Mouse (Mus musculus) heart, embryonic 12.5 days (tissue): ENCODE data around the gene Lamb1. TPM values are rescaled to one million over a fixed set of nuclear protein-coding genes. Genes with fewer than 3 reads are reported as not detected.
A peak's percentile ranks its signal among the peaks of the same experiment; 100 is the strongest.

ENCODE experiments used
- ATAC-seq: fragments of 200-750 bp; cut with Nextera tagmentation; 2 replicates; pipeline ENCODE4 v1.8.0; 2017; ENCODE audit warnings: moderate TSS enrichment, moderate library complexity; ENCODE audit not compliant: insufficient number of reproducible peaks, low FRiP score
- H3K27ac ChIP-seq: fragments of 300-500 bp; sonication (generic); 2 replicates; pipeline ENCODE4 v1.5.1; 2016; ENCODE audit warnings: mild to moderate bottlenecking, moderate library complexity; ENCODE audit not compliant: poor library complexity, severe bottlenecking
- H3K27me3 ChIP-seq: fragments of 300-500 bp; sonication (generic); replicated peaks from 2 replicates; pipeline ENCODE4 v1.6.1; 2016; ENCODE audit warnings: mild to moderate bottlenecking, moderate library complexity
- H3K36me3 ChIP-seq: fragments of 300-500 bp; sonication (generic); 2 replicates; pipeline ENCODE4 v1.6.1; 2016; ENCODE audit warnings: mild to moderate bottlenecking, moderate library complexity
- H3K4me1 ChIP-seq: fragments of 300-500 bp; sonication (generic); replicated peaks from 2 replicates; pipeline ENCODE4 v1.6.1; 2016; ENCODE audit warnings: mild to moderate bottlenecking
- H3K4me2 ChIP-seq: fragments of 300-500 bp; sonication (generic); 2 replicates; pipeline ENCODE4 v1.6.1; 2016; ENCODE audit warnings: mild to moderate bottlenecking, moderate library complexity
- H3K4me3 ChIP-seq: fragments of 300-500 bp; sonication (generic); 2 replicates; pipeline ENCODE4 v1.5.1; 2016; ENCODE audit warnings: mild to moderate bottlenecking
- H3K9ac ChIP-seq: fragments of 300-500 bp; sonication (generic); 2 replicates; pipeline ENCODE4 v1.6.1; 2016; ENCODE audit warnings: mild to moderate bottlenecking, moderate library complexity
- H3K9me3 ChIP-seq: fragments of 300-500 bp; sonication (generic); replicated peaks from 2 replicates; pipeline ENCODE4 v1.6.1; 2016; ENCODE audit warnings: mild to moderate bottlenecking, moderate library complexity
- WGBS: fragments of 180-500 bp; shearing (Covaris S2); methylation state at CpG from one replicate; pipeline ENCODE4 v1.1.7; 2016; 5-methylcytosine and 5-hydroxymethylcytosine counted together
- polyA plus RNA-seq: library from polyadenylated mRNA; unstranded; fragments of >200 nt; fragmentation: Nextera tagmentation; extraction: Ambion mirVana; gene quantifications from 2 replicates; pipeline ENCODE4 v1.2.1, GENCODE M21; 2016

The Lamb1 gene
- polyA plus RNA-seq, 1 experiment from 2014 or later, result 127 TPM

DNA sequence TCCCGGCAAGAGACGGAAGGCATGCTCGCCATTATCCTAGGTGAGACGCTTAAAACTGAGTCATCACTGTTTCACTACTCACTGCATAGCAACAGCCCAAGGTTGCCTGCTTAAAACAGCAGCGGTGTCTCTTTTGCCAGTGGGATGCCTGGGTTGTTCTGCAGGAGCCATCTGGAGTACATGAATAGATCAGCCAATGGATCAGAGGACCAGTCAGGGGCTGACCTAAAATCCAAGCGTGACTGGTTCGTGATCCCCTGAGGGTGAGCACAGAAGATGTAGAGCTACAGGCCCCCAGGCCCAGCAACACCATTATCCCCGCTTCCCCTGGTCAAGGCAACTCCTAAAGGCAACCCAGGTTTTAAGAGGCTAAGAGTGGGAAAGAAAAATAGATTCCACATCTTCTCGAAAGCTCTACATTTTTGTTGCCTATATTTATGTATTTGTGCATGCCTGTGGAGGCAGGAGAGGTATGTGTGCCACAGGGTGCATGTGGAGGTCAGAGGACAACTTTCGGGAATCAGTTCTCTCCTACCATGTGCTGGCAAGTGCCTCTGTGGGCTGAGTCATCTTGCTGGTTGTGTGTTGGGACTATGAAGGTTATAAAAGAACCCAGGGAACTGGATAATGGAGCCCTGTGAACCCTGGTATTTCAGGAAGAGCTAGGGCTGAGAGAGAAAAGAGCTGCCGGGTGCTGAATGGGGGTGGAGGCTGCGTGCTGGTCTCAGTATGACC lies 28.0 kb upstream of the Lamb1 start:
- Histone ChIP-seq H3K4me1 (peaks cover 27% of the 10 kb centered on the region), H3K4me3 (no peak overlapping the region), H3K9me3 (no peaks in the 10 kb centered on the region), H3K27ac (no peak overlapping the region), H3K4me2 (no peak overlapping the region), H3K36me3 (no peaks in the 10 kb centered on the region), H3K27me3 (no peaks in the 10 kb centered on the region), H3K9ac (no peak overlapping the region)
- WGBS, result 66% methylated on average over 12 of the region's 12 CpGs
- no peak for ATAC-seq

DNA sequence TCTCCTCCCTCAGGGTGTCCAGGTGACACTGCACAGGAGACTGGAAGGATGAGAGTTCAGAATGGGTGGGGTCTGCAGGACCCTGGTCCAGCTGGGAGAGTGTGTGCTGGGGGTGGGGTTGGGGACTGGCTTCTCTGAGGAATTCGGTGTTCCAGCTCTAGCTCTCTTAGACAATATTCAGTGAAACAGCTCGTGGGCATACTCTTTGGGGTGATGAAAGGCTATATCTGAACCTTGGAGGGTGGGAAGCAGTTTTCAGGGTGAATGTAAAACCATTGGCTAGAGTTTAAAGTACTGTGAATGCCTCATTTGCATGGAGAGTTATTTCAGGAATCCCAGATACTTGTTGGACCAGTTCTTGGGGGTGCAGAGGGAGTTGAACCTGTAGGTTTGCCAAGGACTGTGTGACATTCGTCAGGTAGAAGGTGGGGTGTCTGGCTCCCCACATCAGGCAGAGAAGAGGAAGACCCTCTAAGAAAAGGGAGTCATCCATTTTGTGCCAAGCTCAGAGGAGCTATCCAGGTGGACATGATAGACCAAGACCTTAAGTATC lies 25.9 kb upstream of the Lamb1 start:
- no peak overlapping the region for H3K27ac ChIP-seq
- H3K9ac ChIP-seq, result no peak overlapping the region
- no peak overlapping the region for H3K4me2 ChIP-seq
- H3K4me3 ChIP-seq, result no peak overlapping the region
- WGBS, result 71% methylated on average over 3 of the region's 3 CpGs
- ATAC-seq, result no peak
- no peaks in the 10 kb centered on the region for H3K36me3 ChIP-seq
- peaks cover 17% of the 10 kb centered on the region for H3K4me1 ChIP-seq
- H3K9me3 ChIP-seq, result no peaks in the 10 kb centered on the region
- no peaks in the 10 kb centered on the region for H3K27me3 ChIP-seq

DNA sequence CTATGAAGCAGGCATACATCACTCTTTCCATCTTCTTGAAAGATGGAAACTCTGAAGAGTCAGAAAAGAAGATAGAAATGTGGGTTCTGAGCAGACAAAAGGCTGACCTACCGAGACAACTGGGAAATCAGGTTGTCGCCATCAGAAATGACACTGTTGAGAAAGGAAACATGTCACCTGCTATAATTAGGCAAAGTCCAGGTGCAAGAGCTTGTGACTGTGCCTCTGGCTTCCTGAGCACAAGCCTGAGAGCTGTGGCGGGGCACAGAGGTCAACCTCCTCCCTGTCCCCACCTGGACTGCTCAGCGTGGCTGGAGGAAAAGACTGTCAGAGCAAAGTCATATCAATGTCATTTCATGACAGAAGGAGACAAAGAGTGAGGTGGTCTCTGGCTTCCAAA lies 25.2 kb upstream of the Lamb1 start:
- Histone ChIP-seq H3K9me3 (no peaks in the 10 kb centered on the region), H3K36me3 (no peaks in the 10 kb centered on the region), H3K4me1 (peaks cover 17% of the 10 kb centered on the region), H3K9ac (no peak overlapping the region), H3K27ac (no peak overlapping the region), H3K4me2 (no peak overlapping the region), H3K4me3 (no peak overlapping the region), H3K27me3 (no peaks in the 10 kb centered on the region)
- 35% methylated on average over 4 of the region's 4 CpGs for WGBS
- no peak for ATAC-seq

DNA sequence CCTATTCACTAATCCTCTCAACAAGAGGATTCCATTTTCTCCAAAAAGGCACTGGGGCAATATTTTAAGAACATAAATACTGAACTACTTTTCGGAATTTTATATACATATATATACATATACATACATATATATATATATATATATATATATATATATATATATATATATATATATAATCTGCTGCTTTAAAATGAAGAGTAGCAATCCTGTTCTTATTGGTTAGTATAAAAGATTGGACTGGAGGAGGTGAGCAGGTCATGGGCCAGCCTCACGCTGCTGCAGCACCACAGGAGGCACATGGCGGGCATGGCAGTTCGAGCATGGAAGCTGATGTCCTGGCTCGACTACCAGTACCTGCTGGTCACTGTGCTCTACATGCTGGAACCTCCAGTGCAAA lies 24.6 kb upstream of the Lamb1 start, which contains the start of gene Gm6993:
Gene Gm6993, plus strand, starts transcription at position 301 of the 400 bp plus-strand sequence.
- Histone ChIP-seq H3K27me3 (no peaks in the 10 kb centered on the region), H3K36me3 (no peaks in the 10 kb centered on the region), H3K4me3 (no peak within 1 kb of the TSS), H3K4me1 (peaks cover 17% of the 10 kb centered on the region), H3K4me2 (no peak within 1 kb of the TSS), H3K9me3 (no peaks in the 10 kb centered on the region), H3K27ac (no peak within 1 kb of the TSS), H3K9ac (no peak within 1 kb of the TSS)
- WGBS, result 75% methylated on average over 5 of the region's 5 CpGs
- ATAC-seq, result no peak

DNA sequence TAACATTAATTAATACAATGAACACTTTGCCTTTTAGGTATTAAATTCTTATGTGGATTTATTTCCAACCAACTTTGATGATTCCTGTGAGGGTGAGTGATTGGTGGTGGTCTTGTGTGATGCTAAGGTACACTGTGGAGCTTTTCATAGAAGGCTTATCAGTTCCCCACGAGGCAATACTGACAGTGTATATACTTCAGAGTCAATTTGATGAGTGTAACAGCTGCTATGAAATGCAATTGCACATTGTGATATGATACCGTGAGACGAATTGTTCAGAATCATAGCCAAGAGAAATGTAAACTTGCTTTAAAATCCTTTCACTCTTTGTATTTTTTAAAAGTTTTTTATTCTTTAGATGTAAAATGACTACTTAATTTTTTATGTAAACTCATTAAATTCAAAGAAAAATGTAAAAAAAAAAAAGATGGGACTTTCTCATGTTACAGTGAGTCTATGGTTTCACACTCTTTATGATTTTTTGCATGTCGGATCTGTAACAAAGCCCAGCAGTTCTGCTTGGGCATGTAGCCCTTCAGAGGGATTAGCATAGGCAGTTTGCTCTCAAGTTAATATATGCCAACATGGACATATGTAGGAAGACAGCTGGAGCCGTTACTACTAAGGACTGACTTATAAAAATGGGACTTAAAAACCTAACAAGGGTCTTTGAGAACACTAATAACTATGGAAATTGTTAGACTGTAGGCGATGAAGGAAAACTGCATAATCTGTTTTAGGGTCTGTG lies 23.3 kb upstream of the Lamb1 start:
- Histone ChIP-seq H3K9me3 (no peaks in the 10 kb centered on the region), H3K9ac (no peak overlapping the region), H3K4me2 (no peak overlapping the region), H3K4me3 (no peak overlapping the region), H3K36me3 (no peaks in the 10 kb centered on the region), H3K27ac (no peak overlapping the region), H3K4me1 (peaks cover 16% of the 10 kb centered on the region), H3K27me3 (no peaks in the 10 kb centered on the region)
- ATAC-seq, result no peak
- 76% methylated on average over 6 of the region's 6 CpGs for WGBS

DNA sequence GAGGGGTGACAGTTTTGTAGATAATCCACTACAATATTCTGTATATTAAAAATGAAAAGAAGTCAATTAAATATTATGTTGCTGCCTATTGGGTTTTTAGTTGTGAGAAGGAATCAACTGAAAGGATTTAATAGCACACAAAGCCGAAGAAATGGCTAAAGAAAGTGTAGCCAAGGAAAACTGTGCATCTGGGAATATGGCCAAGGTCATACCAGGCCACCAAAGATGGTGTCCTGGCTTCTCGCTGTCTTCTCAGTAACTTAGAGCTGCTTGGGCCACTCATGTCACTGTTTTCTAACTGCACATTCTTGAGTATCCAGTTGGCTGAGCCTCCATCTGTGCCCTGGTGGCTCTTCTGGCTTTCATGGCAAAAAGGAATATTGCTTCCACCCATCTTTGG lies 21.0 kb upstream of the Lamb1 start:
- WGBS, result 62% methylated on average over 2 of the region's 2 CpGs
- H3K9ac ChIP-seq, result no peak overlapping the region
- H3K9me3 ChIP-seq, result no peaks in the 10 kb centered on the region
- no peak overlapping the region for H3K4me2 ChIP-seq
- ATAC-seq, result no peak
- H3K4me3 ChIP-seq, result no peak overlapping the region
- no peaks in the 10 kb centered on the region for H3K27me3 ChIP-seq
- peaks cover 18% of the 10 kb centered on the region for H3K4me1 ChIP-seq
- H3K36me3 ChIP-seq, result no peaks in the 10 kb centered on the region
- no peak overlapping the region for H3K27ac ChIP-seq

DNA sequence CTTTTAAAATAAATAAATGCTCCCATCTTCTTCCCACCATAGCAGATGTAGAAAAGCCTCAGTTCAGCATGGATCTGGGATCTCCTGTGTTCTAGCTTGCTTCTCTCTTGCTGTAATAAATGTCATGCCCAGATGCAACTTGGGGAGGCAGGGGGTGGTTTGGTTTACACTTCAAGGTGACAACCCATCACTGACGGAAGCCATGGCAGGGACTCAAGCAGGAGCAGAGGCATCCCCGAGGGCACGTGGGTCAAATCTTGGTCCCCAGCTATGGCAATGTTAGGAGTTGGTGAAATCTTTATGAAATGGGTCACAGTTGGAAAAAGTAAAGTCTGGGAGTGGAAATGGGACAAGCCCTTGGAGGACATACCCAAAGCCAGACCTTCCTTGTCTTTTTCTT lies 20.3 kb upstream of the Lamb1 start:
- H3K27ac ChIP-seq, result no peak overlapping the region
- no peaks in the 10 kb centered on the region for H3K9me3 ChIP-seq
- H3K27me3 ChIP-seq, result no peaks in the 10 kb centered on the region
- no peak overlapping the region for H3K4me2 ChIP-seq
- no peak overlapping the region for H3K9ac ChIP-seq
- peaks cover 19% of the 10 kb centered on the region for H3K4me1 ChIP-seq
- H3K4me3 ChIP-seq, result no peak overlapping the region
- H3K36me3 ChIP-seq, result no peaks in the 10 kb centered on the region
- WGBS, result 79% methylated on average over 3 of the region's 3 CpGs
- ATAC-seq, result no peak

DNA sequence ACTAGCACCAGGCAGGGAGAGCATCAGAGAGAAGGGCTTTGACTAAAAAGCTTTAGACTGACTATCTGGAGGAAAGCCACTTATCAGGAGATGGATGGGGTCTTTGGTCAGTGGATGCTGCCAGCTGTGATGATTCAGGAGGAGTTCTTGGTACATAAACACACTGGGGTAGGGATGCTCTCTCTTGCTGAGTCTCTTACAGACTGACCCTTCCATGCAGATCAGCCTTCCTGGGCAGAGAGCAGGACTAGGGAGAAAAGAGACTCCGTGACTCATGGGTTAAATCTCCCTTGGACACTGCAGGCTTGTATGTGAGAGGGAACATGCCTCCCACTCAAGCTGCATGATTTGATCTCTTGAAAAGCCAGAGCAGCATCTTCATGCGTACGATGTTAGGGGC lies 18.9 kb upstream of the Lamb1 start:
- H3K4me2 ChIP-seq, result no peak overlapping the region
- H3K27ac ChIP-seq, result no peak overlapping the region
- ATAC-seq, result no peak
- H3K36me3 ChIP-seq, result no peaks in the 10 kb centered on the region
- no peaks in the 10 kb centered on the region for H3K27me3 ChIP-seq
- 42% methylated on average over 3 of the region's 3 CpGs for WGBS
- no peak overlapping the region for H3K9ac ChIP-seq
- H3K4me3 ChIP-seq, result no peak overlapping the region
- no peaks in the 10 kb centered on the region for H3K9me3 ChIP-seq
- H3K4me1 ChIP-seq, result peaks cover 16% of the 10 kb centered on the region

DNA sequence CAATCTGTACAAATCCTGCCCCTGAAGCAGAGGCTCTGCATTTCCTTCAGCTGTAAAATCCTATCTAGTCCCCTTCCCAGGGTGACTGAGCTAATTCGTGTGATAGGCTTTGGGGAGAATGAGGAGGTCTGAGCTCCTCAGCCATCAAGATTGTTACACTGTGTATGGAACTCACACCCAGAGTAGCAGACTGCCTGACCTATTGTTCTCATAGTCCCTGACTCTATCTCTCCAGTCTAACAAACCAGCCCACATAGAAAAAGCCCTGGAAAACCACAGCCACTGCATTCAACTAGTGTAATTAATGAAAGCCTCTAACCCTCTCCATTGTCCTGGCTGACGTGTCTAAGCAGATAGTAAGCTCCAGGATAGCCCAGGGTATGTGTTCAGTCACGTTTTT lies 18.4 kb upstream of the Lamb1 start:
- H3K27ac ChIP-seq, result no peak overlapping the region
- no peaks in the 10 kb centered on the region for H3K27me3 ChIP-seq
- no peak overlapping the region for H3K9ac ChIP-seq
- no peak overlapping the region for H3K4me2 ChIP-seq
- WGBS, result 40% methylated on average over 3 of the region's 3 CpGs
- H3K4me1 ChIP-seq, result peaks cover 16% of the 10 kb centered on the region
- no peaks in the 10 kb centered on the region for H3K9me3 ChIP-seq
- ATAC-seq, result no peak
- no peak overlapping the region for H3K4me3 ChIP-seq
- no peaks in the 10 kb centered on the region for H3K36me3 ChIP-seq

DNA sequence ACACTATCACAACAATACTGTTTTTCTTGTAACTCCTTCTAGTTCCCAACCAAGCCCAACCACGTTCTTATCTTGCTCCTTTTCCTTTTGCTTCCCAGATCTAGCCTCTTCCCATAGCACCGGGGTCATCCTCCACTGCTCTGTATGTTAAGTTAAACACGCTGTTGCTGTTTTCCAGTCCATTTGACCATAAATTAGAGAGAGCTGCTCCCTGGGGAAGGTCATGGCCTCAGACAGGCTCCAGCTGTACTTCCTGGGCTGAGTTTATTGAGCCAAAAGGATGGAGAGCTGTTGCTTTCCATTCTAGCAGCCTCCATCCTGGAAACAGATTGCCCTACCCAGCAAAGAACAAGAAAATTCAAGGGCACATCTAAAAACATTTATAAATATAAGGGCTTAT lies 16.9 kb upstream of the Lamb1 start:
- Histone ChIP-seq H3K4me1 (peaks cover 25% of the 10 kb centered on the region), H3K36me3 (no peaks in the 10 kb centered on the region), H3K27ac (no peak overlapping the region), H3K4me2 (no peak overlapping the region), H3K27me3 (no peaks in the 10 kb centered on the region), H3K9me3 (no peaks in the 10 kb centered on the region), H3K4me3 (no peak overlapping the region), H3K9ac (no peak overlapping the region)
- ATAC-seq, result peak; percentile 55; the same call in 1 of the 2 replicates
- WGBS, result 41% methylated on average over 3 of the region's 3 CpGs

DNA sequence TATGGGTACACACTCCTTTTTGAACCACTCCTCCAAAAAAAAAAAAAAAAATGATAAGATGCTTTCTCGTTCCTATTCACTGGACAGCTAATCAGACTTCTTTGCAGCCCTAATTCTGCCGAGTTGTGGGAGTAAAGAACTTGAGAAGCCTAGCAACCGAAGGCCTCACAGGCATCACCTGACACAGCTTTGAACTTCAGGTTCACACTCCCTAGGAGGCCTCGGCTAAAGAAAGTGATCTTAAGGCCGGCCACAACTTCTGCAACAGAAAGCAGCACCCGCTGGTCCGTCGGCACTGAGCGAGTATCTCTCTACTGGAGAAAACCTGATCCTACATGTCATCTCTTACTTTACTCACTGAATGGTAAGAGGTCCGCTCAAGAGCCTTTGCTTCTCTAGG lies 16.4 kb upstream of the Lamb1 start:
- no peak for ATAC-seq
- Histone ChIP-seq H3K9me3 (no peaks in the 10 kb centered on the region), H3K36me3 (no peaks in the 10 kb centered on the region), H3K27me3 (no peaks in the 10 kb centered on the region), H3K4me1 (peaks cover 25% of the 10 kb centered on the region), H3K4me2 (peak overlapping the region; percentile 19; the same call in 1 of the 2 replicates), H3K27ac (no peak overlapping the region), H3K9ac (no peak overlapping the region), H3K4me3 (no peak overlapping the region)
- 18% methylated on average over 10 of the region's 10 CpGs for WGBS
